Mouse (Mus musculus) heart, embryonic 14.5 days (tissue): ENCODE data around the gene Tulp2. TPM values are rescaled to one million over a fixed set of nuclear protein-coding genes. Genes with fewer than 3 reads are reported as not detected.

Experiments
- ATAC-seq: fragments of 200-750 bp; cut with Nextera tagmentation; 2 replicates; pipeline ENCODE4 v1.8.0; 2017; ENCODE audit warnings: low read depth, moderate TSS enrichment; ENCODE audit not compliant: insufficient number of reproducible peaks, insufficient read depth, low FRiP score
- H3K27ac ChIP-seq, 2 experiments: fragments of 200-500 bp in 1 of 2; fragments of 300-500 bp in 1 of 2; sonication (generic) in 1 of 2; replicated peaks in 1 of 2; 2 replicates each; pipeline ENCODE4 v1.5.1; 2012 to 2014; ENCODE audit warnings: low read depth in 2 of 2, low read length in 2 of 2, control low read depth in 1 of 2, mild to moderate bottlenecking in 1 of 2, mixed read lengths in 1 of 2; ENCODE audit not compliant: control insufficient read depth in 1 of 2, insufficient read depth in 1 of 2
- H3K27me3 ChIP-seq: fragments of 300-500 bp; sonication (generic); 2 replicates; pipeline ENCODE4 v1.6.1; 2014; ENCODE audit warnings: mild to moderate bottlenecking, low read length, control low read depth; ENCODE audit not compliant: control insufficient read depth, insufficient read depth
- H3K36me3 ChIP-seq: fragments of 300-500 bp; sonication (generic); 2 replicates; pipeline ENCODE4 v1.6.1; 2014; ENCODE audit warnings: mild to moderate bottlenecking, control low read depth, low read length, mixed read lengths; ENCODE audit not compliant: control insufficient read depth, insufficient read depth
- H3K4me1 ChIP-seq, 2 experiments: fragments of 200-500 bp in 1 of 2; fragments of 300-500 bp in 1 of 2; sonication (generic) in 1 of 2; 2 replicates each; pipeline ENCODE4 v1.6.1; 2012 to 2014; ENCODE audit warnings: low read length in 2 of 2, control low read depth in 1 of 2, mixed read lengths in 1 of 2; ENCODE audit not compliant: control insufficient read depth in 2 of 2, insufficient read depth in 2 of 2
- H3K4me2 ChIP-seq: fragments of 300-500 bp; sonication (generic); 2 replicates; pipeline ENCODE4 v1.6.1; 2014; ENCODE audit warnings: mild to moderate bottlenecking, low read length
- H3K4me3 ChIP-seq, 2 experiments: fragments of 200-500 bp in 1 of 2; fragments of 300-500 bp in 1 of 2; sonication (generic) in 1 of 2; 2 replicates each; pipeline ENCODE4 v1.5.1; 2012 to 2014; ENCODE audit warnings: low read length in 2 of 2, mild to moderate bottlenecking in 2 of 2, control low read depth in 1 of 2, low read depth in 1 of 2, moderate library complexity in 1 of 2; ENCODE audit not compliant: control insufficient read depth in 1 of 2, insufficient read depth in 1 of 2
- H3K9ac ChIP-seq: fragments of 300-500 bp; sonication (generic); 2 replicates; pipeline ENCODE4 v1.6.1; 2014; ENCODE audit warnings: mild to moderate bottlenecking, low read length
- H3K9me3 ChIP-seq: fragments of 300-500 bp; sonication (generic); 2 replicates; pipeline ENCODE4 v1.6.1; 2016; ENCODE audit warnings: low read length, control low read depth; ENCODE audit not compliant: control insufficient read depth
- WGBS: fragments of 180-500 bp; shearing (Covaris S2); extraction: QIAGEN DNeasy Blood & Tissue Kit; methylation state at CpG from one replicate; pipeline ENCODE4 v1.1.7; 2014; 5-methylcytosine and 5-hydroxymethylcytosine counted together
- polyA plus RNA-seq: library from polyadenylated mRNA; unstranded; fragments of >200 nt; fragmentation: Nextera tagmentation; extraction: Ambion mirVana; gene quantifications from 2 replicates; pipeline ENCODE4 v1.2.1, GENCODE M21; 2014

Gene Tulp2
- polyA plus RNA-seq, 1 experiment from 2014 or later, result 0.42 TPM

GRCm38 (mm10) chr7:45520605-45521004, 38.9 kb downstream of the Tulp2 start:
- 93% methylated on average over 7 of the region's 7 CpGs for WGBS
- Histone ChIP-seq H3K9ac (no peak overlapping the region), H3K4me3 (no peak overlapping the region), H3K27ac (no peak overlapping the region), H3K9me3 (no peaks in the 10 kb centered on the region), H3K4me2 (no peak overlapping the region), H3K4me1 (peaks cover 15 to 28% of the 10 kb centered on the region in 2 experiments), H3K36me3 (peaks cover 22% of the 10 kb centered on the region), H3K27me3 (no peaks in the 10 kb centered on the region)
- no peak for ATAC-seq

GRCm38 (mm10) chr7:45521728-45522184, 40.1 kb downstream of the Tulp2 start:
- ATAC-seq, result peak; percentile 14; the same call in 1 of the 2 replicates
- peak overlapping the region; percentile 47 to 75 for H3K4me3 ChIP-seq
- H3K9ac ChIP-seq, result peak overlapping the region; percentile 70
- peak overlapping the region; percentile 76 to 83 for H3K27ac ChIP-seq
- H3K4me1 ChIP-seq, result peaks cover 14 to 28% of the 10 kb centered on the region in 2 experiments
- H3K4me2 ChIP-seq, result peak overlapping the region; percentile 55
- under 1% methylated on average over 28 of the region's 28 CpGs for WGBS
- H3K9me3 ChIP-seq, result no peaks in the 10 kb centered on the region
- H3K36me3 ChIP-seq, result peaks cover 22% of the 10 kb centered on the region
- H3K27me3 ChIP-seq, result no peaks in the 10 kb centered on the region

GRCm38 (mm10) chr7:45522194-45522752, 40.6 kb downstream of the Tulp2 start:
- ATAC-seq, result no peak
- Histone ChIP-seq H3K9ac (0 out of 2 replicates have a peak overlapping the region, but pooled peaks have one; percentile 70), H3K27me3 (no peaks in the 10 kb centered on the region), H3K27ac (peak overlapping the region in 1 of 2 experiments; percentile 76; a peak in 2 of 4 replicates), H3K9me3 (no peaks in the 10 kb centered on the region), H3K36me3 (peaks cover 22% of the 10 kb centered on the region), H3K4me3 (peak overlapping the region; percentile 47 to 75), H3K4me2 (peak overlapping the region; percentile 55), H3K4me1 (peaks cover 14 to 28% of the 10 kb centered on the region in 2 experiments)
- 55% methylated on average over 16 of the region's 16 CpGs for WGBS

GRCm38 (mm10) chr7:45522957-45523676, 41.4 kb downstream of the Tulp2 start:
- no peak overlapping the region for H3K27ac ChIP-seq
- 0 out of 2 replicates have a peak, but pooled peaks have one; percentile 8 for ATAC-seq
- peaks cover 22% of the 10 kb centered on the region for H3K36me3 ChIP-seq
- peak overlapping the region; percentile 64 for H3K9ac ChIP-seq
- no peaks in the 10 kb centered on the region for H3K27me3 ChIP-seq
- H3K4me1 ChIP-seq, result peaks cover 14 to 28% of the 10 kb centered on the region in 2 experiments
- WGBS, result 63% methylated on average over 18 of the region's 18 CpGs
- H3K4me3 ChIP-seq, result peak overlapping the region; percentile 11 to 26; a peak in 2 of 4 replicates
- H3K9me3 ChIP-seq, result no peaks in the 10 kb centered on the region
- peak overlapping the region; percentile 56 for H3K4me2 ChIP-seq

- 76% methylated on average over 13 of the region's 13 CpGs for WGBS
- no peak overlapping the region for H3K27ac ChIP-seq
Observed at GRCm38 (mm10) chr7:45523678-45524170, 42.0 kb downstream of the Tulp2 start.

GRCm38 (mm10) chr7:45524841-45525621, 43.4 kb downstream of the Tulp2 start:
- Histone ChIP-seq H3K9ac (peak overlapping the region; percentile 94), H3K9me3 (no peaks in the 10 kb centered on the region), H3K4me3 (peak overlapping the region; percentile 65 to 77), H3K4me1 (peaks cover 22 to 37% of the 10 kb centered on the region in 2 experiments), H3K36me3 (peaks cover 22% of the 10 kb centered on the region), H3K27ac (peak overlapping the region; percentile 87 to 98), H3K27me3 (no peaks in the 10 kb centered on the region), H3K4me2 (peak overlapping the region; percentile 82)
- 3% methylated on average over 12 of the region's 12 CpGs for WGBS
- ATAC-seq, result peak; percentile 29; the same call in 1 of the 2 replicates

More at GRCm38 (mm10) chr7:45523678-45524170, 42.0 kb downstream of the Tulp2 start:
- H3K4me1 ChIP-seq, result peaks cover 14 to 28% of the 10 kb centered on the region in 2 experiments
- no peak for ATAC-seq
- H3K4me2 ChIP-seq, result peak overlapping the region; percentile 56
- H3K4me3 ChIP-seq, result peak overlapping the region; percentile 10 to 26; a peak in 3 of 4 replicates
- H3K36me3 ChIP-seq, result peaks cover 22% of the 10 kb centered on the region
- no peaks in the 10 kb centered on the region for H3K9me3 ChIP-seq
- no peaks in the 10 kb centered on the region for H3K27me3 ChIP-seq
- H3K9ac ChIP-seq, result peak overlapping the region; percentile 64
